Mouse (Mus musculus) pancreas, adult 10 weeks (tissue): ENCODE data around the gene Prg4. TPM values are rescaled to one million over a fixed set of nuclear protein-coding genes. Genes with fewer than 3 reads are reported as not detected.

Source experiments
- polyA plus RNA-seq: library from polyadenylated mRNA; stranded (reverse); fragments of 350-450 nt; fragmentation: Illumina TruSeq; extraction: RNeasy Lipid Tissue Mini Kit (QIAGEN cat#74804); gene quantifications from one replicate; pipeline ENCODE4 v1.2.3, GENCODE M21; 2015; ENCODE audit warnings: low read depth, low replicate concordance; ENCODE audit not compliant: insufficient read depth

Gene Prg4
- 1.9 TPM for polyA plus RNA-seq

GRCm38 (mm10) chr1:150466132-150466531, at the start of gene Prg4:
TSS of gene Prg4 (minus strand) at chr1:150466165.

Other genes starting within 250 kb of the Prg4 start
- not detected for gene Pdc, start 146.7 kb downstream of the Prg4 start, polyA plus RNA-seq
- gene Tpr, start 73.3 kb downstream of the Prg4 start, polyA plus RNA-seq = 42.6 TPM
- gene Odr4, start 73.1 kb downstream of the Prg4 start, polyA plus RNA-seq = 13.6 TPM